Mouse (Mus musculus): ENCODE results near the gene Prr12. TPM values are rescaled to one million over a fixed set of nuclear protein-coding genes. Genes with fewer than 3 reads are reported as not detected.
A peak's percentile ranks its signal among the peaks of the same experiment; 100 is the strongest.

Prr12 gene
- polyA plus RNA-seq, 1 experiment = 14.6 TPM

GRCm38 (mm10) chr7:45017242-45018061 lies 35.2 kb downstream of the Prr12 start, which contains the start of gene Rras:
TSS of gene Rras (plus strand) at chr7:45017961.
- Histone ChIP-seq H3K4me3 (ENCODE audit: insufficient read depth, low read length) (peak within 1 kb of the TSS; percentile 21), H3K4me1 (ENCODE audit: control insufficient read depth, insufficient read depth, low read length) (no peaks in the 10 kb centered on the region; the same call in 1 of the 2 replicates), H3K27ac (ENCODE audit: insufficient read depth, low read length) (peak within 1 kb of the TSS; percentile 88)
- peak; percentile 15; the same call in 1 of the 2 replicates for TF ChIP-seq POLR2A (IDR thresholded peaks at IDR 0.05; ENCODE audit: extremely low read depth, insufficient read depth, low read length)
- no peak for TF ChIP-seq CTCF (IDR thresholded peaks at IDR 0.05; ENCODE audit: extremely low read depth, insufficient read depth, low read length)

- no peak for TF ChIP-seq CTCF (IDR thresholded peaks at IDR 0.05; ENCODE audit: extremely low read depth, insufficient read depth, low read length)
- no peak for TF ChIP-seq POLR2A (IDR thresholded peaks at IDR 0.05; ENCODE audit: extremely low read depth, insufficient read depth, low read length)
- Histone ChIP-seq H3K27ac (ENCODE audit: insufficient read depth, low read length) (peak overlapping the region; percentile 88), H3K4me1 (ENCODE audit: control insufficient read depth, insufficient read depth, low read length) (no peaks in the 10 kb centered on the region; the same call in 1 of the 2 replicates), H3K4me3 (ENCODE audit: insufficient read depth, low read length) (peak overlapping the region; percentile 21)
These were observed 35.9 kb downstream of the Prr12 start for GRCm38 (mm10) chr7:45016761-45017160.

GRCm38 (mm10) chr7:45015957-45016612 lies 36.6 kb downstream of the Prr12 start, which contains the start of gene Scaf1:
TSS of gene Scaf1 (minus strand) at chr7:45016363.
- peak within 1 kb of the TSS; percentile 92 for H3K4me3 ChIP-seq (ENCODE audit: insufficient read depth, low read length)
- H3K4me1 ChIP-seq (ENCODE audit: control insufficient read depth, insufficient read depth, low read length) = no peaks in the 10 kb centered on the region; the same call in 1 of the 2 replicates
- H3K27ac ChIP-seq (ENCODE audit: insufficient read depth, low read length) = peak within 1 kb of the TSS; percentile 88
- TF ChIP-seq CTCF (IDR thresholded peaks at IDR 0.05; ENCODE audit: extremely low read depth, insufficient read depth, low read length) (no peak), POLR2A (IDR thresholded peaks at IDR 0.05; ENCODE audit: extremely low read depth, insufficient read depth, low read length) (no peak)

GRCm38 (mm10) chr7:45015344-45015956 lies 37.2 kb downstream of the Prr12 start:
- no peak for TF ChIP-seq POLR2A (IDR thresholded peaks at IDR 0.05; ENCODE audit: extremely low read depth, insufficient read depth, low read length)
- TF ChIP-seq CTCF (IDR thresholded peaks at IDR 0.05; ENCODE audit: extremely low read depth, insufficient read depth, low read length) = no peak
- Histone ChIP-seq H3K4me3 (ENCODE audit: insufficient read depth, low read length) (peak overlapping the region; percentile 92), H3K4me1 (ENCODE audit: control insufficient read depth, insufficient read depth, low read length) (no peaks in the 10 kb centered on the region; the same call in 1 of the 2 replicates), H3K27ac (ENCODE audit: insufficient read depth, low read length) (no peak overlapping the region)

- Histone ChIP-seq H3K27ac (ENCODE audit: insufficient read depth, low read length) (no peak overlapping the region), H3K4me1 (ENCODE audit: control insufficient read depth, insufficient read depth, low read length) (no peaks in the 10 kb centered on the region; the same call in 1 of the 2 replicates), H3K4me3 (ENCODE audit: insufficient read depth, low read length) (no peak overlapping the region)
- TF ChIP-seq POLR2A (IDR thresholded peaks at IDR 0.05; ENCODE audit: extremely low read depth, insufficient read depth, low read length) (no peak), CTCF (IDR thresholded peaks at IDR 0.05; ENCODE audit: extremely low read depth, insufficient read depth, low read length) (no peak)
These were observed 38.6 kb downstream of the Prr12 start for GRCm38 (mm10) chr7:45014096-45014451.

GRCm38 (mm10) chr7:45013366-45014095 lies 39.1 kb downstream of the Prr12 start:
- no peaks in the 10 kb centered on the region; the same call in 1 of the 2 replicates for H3K4me1 ChIP-seq (ENCODE audit: control insufficient read depth, insufficient read depth, low read length)
- no peak for TF ChIP-seq CTCF (IDR thresholded peaks at IDR 0.05; ENCODE audit: extremely low read depth, insufficient read depth, low read length)
- no peak overlapping the region for H3K4me3 ChIP-seq (ENCODE audit: insufficient read depth, low read length)
- no peak overlapping the region for H3K27ac ChIP-seq (ENCODE audit: insufficient read depth, low read length)

- Histone ChIP-seq H3K27ac (ENCODE audit: insufficient read depth, low read length) (no peak overlapping the region), H3K4me1 (ENCODE audit: control insufficient read depth, insufficient read depth, low read length) (no peaks in the 10 kb centered on the region; the same call in 1 of the 2 replicates), H3K4me3 (ENCODE audit: insufficient read depth, low read length) (no peak overlapping the region)
- TF ChIP-seq CTCF (IDR thresholded peaks at IDR 0.05; ENCODE audit: extremely low read depth, insufficient read depth, low read length) = no peak
- TF ChIP-seq POLR2A (IDR thresholded peaks at IDR 0.05; ENCODE audit: extremely low read depth, insufficient read depth, low read length) = no peak
These were observed 39.9 kb downstream of the Prr12 start for GRCm38 (mm10) chr7:45012824-45013223.

- H3K4me3 ChIP-seq (ENCODE audit: insufficient read depth, low read length) = no peak overlapping the region
- TF ChIP-seq CTCF (IDR thresholded peaks at IDR 0.05; ENCODE audit: extremely low read depth, insufficient read depth, low read length) = no peak
- TF ChIP-seq POLR2A (IDR thresholded peaks at IDR 0.05; ENCODE audit: extremely low read depth, insufficient read depth, low read length) = no peak
- H3K4me1 ChIP-seq (ENCODE audit: control insufficient read depth, insufficient read depth, low read length) = no peaks in the 10 kb centered on the region; the same call in 1 of the 2 replicates
- H3K27ac ChIP-seq (ENCODE audit: insufficient read depth, low read length) = no peak overlapping the region
These were observed 40.7 kb downstream of the Prr12 start for GRCm38 (mm10) chr7:45012011-45012410.

- no peak overlapping the region for H3K27ac ChIP-seq (ENCODE audit: insufficient read depth, low read length)
- H3K4me1 ChIP-seq (ENCODE audit: control insufficient read depth, insufficient read depth, low read length) = no peaks in the 10 kb centered on the region
- no peak overlapping the region for H3K4me3 ChIP-seq (ENCODE audit: insufficient read depth, low read length)
- no peak for TF ChIP-seq CTCF (IDR thresholded peaks at IDR 0.05; ENCODE audit: extremely low read depth, insufficient read depth, low read length)
These were observed 44.3 kb downstream of the Prr12 start for GRCm38 (mm10) chr7:45008411-45008810.

Measured in cortical plate, adult 2 months (tissue).